Mouse (Mus musculus) midbrain, embryonic 11.5 days (tissue): ENCODE measurements at regions not wholly inside any gene's neighbourhood (a gene's known extent, or its start where the extent isn't known, plus 50 kb on each side); places are given as distances from the start of the nearest gene placed in this dataset.

Experiments used
- ATAC-seq: fragments of 200-750 bp; cut with Nextera tagmentation; 2 replicates; pipeline ENCODE4 v1.8.0; 2017; ENCODE audit warnings: moderate TSS enrichment, moderate library complexity; ENCODE audit not compliant: low FRiP score
- DNase-seq: peaks from one replicate; pipeline ENCODE4 v3.0.0; 2015; ENCODE audit warnings: low spot score; ENCODE audit errors: missing footprints
- H3K27ac ChIP-seq: fragments of 300-500 bp; sonication (generic); 2 replicates; pipeline ENCODE4 v1.5.1; 2014; ENCODE audit warnings: low read depth, low read length
- H3K27me3 ChIP-seq: fragments of 300-500 bp; sonication (generic); 2 replicates; pipeline ENCODE4 v1.6.1; 2014; ENCODE audit warnings: mild to moderate bottlenecking, low read length, moderate library complexity, mixed read lengths; ENCODE audit not compliant: control insufficient read depth, insufficient read depth
- H3K36me3 ChIP-seq: fragments of 300-500 bp; sonication (generic); 2 replicates; pipeline ENCODE4 v1.6.1; 2014; ENCODE audit warnings: mild to moderate bottlenecking, low read length, moderate library complexity, mixed read lengths; ENCODE audit not compliant: control insufficient read depth, insufficient read depth
- H3K4me1 ChIP-seq: fragments of 300-500 bp; sonication (generic); 2 replicates; pipeline ENCODE4 v1.6.1; 2014; ENCODE audit warnings: low read length; ENCODE audit not compliant: control insufficient read depth, insufficient read depth
- H3K4me2 ChIP-seq: fragments of 300-500 bp; sonication (generic); 2 replicates; pipeline ENCODE4 v1.6.1; 2014; ENCODE audit warnings: mild to moderate bottlenecking, moderate library complexity
- H3K4me3 ChIP-seq: fragments of 300-500 bp; sonication (generic); 2 replicates; pipeline ENCODE4 v1.5.1; 2014; ENCODE audit warnings: low read depth, low read length
- H3K9ac ChIP-seq: fragments of 300-500 bp; sonication (generic); 2 replicates; pipeline ENCODE4 v1.6.1; 2014; ENCODE audit warnings: low read length
- H3K9me3 ChIP-seq: fragments of 300-500 bp; sonication (generic); 2 replicates; pipeline ENCODE4 v1.6.1; 2016; ENCODE audit warnings: low read length; ENCODE audit not compliant: control insufficient read depth
- WGBS: fragments of 180-500 bp; shearing (Covaris S2); extraction: QIAGEN DNeasy Blood & Tissue Kit; methylation state at CpG from one replicate; pipeline ENCODE4 v1.1.7; 2014; 5-methylcytosine and 5-hydroxymethylcytosine counted together

- H3K27ac ChIP-seq = no peak overlapping the region
- WGBS = 94% methylated on average over 2 of the region's 2 CpGs
- no peaks in the 10 kb centered on the region for H3K27me3 ChIP-seq
- no peaks in the 10 kb centered on the region for H3K36me3 ChIP-seq
- H3K9me3 ChIP-seq = no peaks in the 10 kb centered on the region
- DNase-seq (no peak), ATAC-seq (no peak)
- no peak overlapping the region for H3K4me2 ChIP-seq
- no peak overlapping the region for H3K9ac ChIP-seq
- H3K4me1 ChIP-seq = no peaks in the 10 kb centered on the region
- H3K4me3 ChIP-seq = no peak overlapping the region
Observed at GRCm38 (mm10) chr4:56250611-56251010, 489.3 kb upstream of the Gm26657 start.

- Histone ChIP-seq H3K4me1 (no peaks in the 10 kb centered on the region), H3K27me3 (no peaks in the 10 kb centered on the region), H3K36me3 (no peaks in the 10 kb centered on the region), H3K27ac (no peak overlapping the region), H3K9me3 (no peaks in the 10 kb centered on the region), H3K9ac (no peak overlapping the region), H3K4me3 (no peak overlapping the region), H3K4me2 (no peak overlapping the region)
- ATAC-seq (no peak), DNase-seq (no peak)
- 74% methylated on average over 6 of the region's 6 CpGs for WGBS
Observed at GRCm38 (mm10) chr4:56243863-56244262, 496.0 kb upstream of the Gm26657 start.

GRCm38 (mm10) chr4:56238496-56239488 lies 501.1 kb upstream of the Gm26657 start:
- ATAC-seq (no peak), DNase-seq (no peak)
- H3K9me3 ChIP-seq = no peaks in the 10 kb centered on the region
- H3K4me2 ChIP-seq = no peak overlapping the region
- H3K27ac ChIP-seq = no peak overlapping the region
- no peaks in the 10 kb centered on the region for H3K4me1 ChIP-seq
- H3K27me3 ChIP-seq = no peaks in the 10 kb centered on the region
- no peaks in the 10 kb centered on the region for H3K36me3 ChIP-seq
- 86% methylated on average over 4 of the region's 4 CpGs for WGBS
- no peak overlapping the region for H3K9ac ChIP-seq
- H3K4me3 ChIP-seq = no peak overlapping the region

GRCm38 (mm10) chr4:56231414-56231813 lies 508.5 kb upstream of the Gm26657 start:
- no peaks in the 10 kb centered on the region for H3K36me3 ChIP-seq
- H3K9ac ChIP-seq = no peak overlapping the region
- H3K9me3 ChIP-seq = no peaks in the 10 kb centered on the region
- WGBS = 85% methylated on average over 7 of the region's 7 CpGs
- no peak overlapping the region for H3K27ac ChIP-seq
- no peak overlapping the region for H3K4me2 ChIP-seq
- H3K27me3 ChIP-seq = no peaks in the 10 kb centered on the region
- H3K4me1 ChIP-seq = no peaks in the 10 kb centered on the region
- DNase-seq (no peak), ATAC-seq (no peak)
- no peak overlapping the region for H3K4me3 ChIP-seq

- H3K27ac ChIP-seq = no peak overlapping the region
- no peaks in the 10 kb centered on the region for H3K4me1 ChIP-seq
- no peak for ATAC-seq
- no peaks in the 10 kb centered on the region for H3K9me3 ChIP-seq
- H3K9ac ChIP-seq = no peak overlapping the region
- H3K27me3 ChIP-seq = no peaks in the 10 kb centered on the region
- no peak for DNase-seq
- no peak overlapping the region for H3K4me3 ChIP-seq
- H3K36me3 ChIP-seq = no peaks in the 10 kb centered on the region
- no peak overlapping the region for H3K4me2 ChIP-seq
- 94% methylated on average over 1 of the region's 1 CpGs for WGBS
Observed at GRCm38 (mm10) chr4:56230451-56230850, 509.4 kb upstream of the Gm26657 start.

GRCm38 (mm10) chr4:56226493-56226892 lies 513.4 kb upstream of the Gm26657 start:
- Histone ChIP-seq H3K27me3 (no peaks in the 10 kb centered on the region), H3K4me3 (no peak overlapping the region)

GRCm38 (mm10) chr4:56224542-56224941 lies 515.3 kb upstream of the Gm26657 start:
- H3K27ac ChIP-seq = no peak overlapping the region
- no peak overlapping the region for H3K9ac ChIP-seq
- DNase-seq = no peak
- WGBS = 58% methylated on average over 3 of the region's 3 CpGs
- H3K4me1 ChIP-seq = peaks cover 12% of the 10 kb centered on the region
- no peaks in the 10 kb centered on the region for H3K27me3 ChIP-seq
- no peak overlapping the region for H3K4me2 ChIP-seq
- no peaks in the 10 kb centered on the region for H3K36me3 ChIP-seq
- H3K9me3 ChIP-seq = no peaks in the 10 kb centered on the region
- H3K4me3 ChIP-seq = no peak overlapping the region
- no peak for ATAC-seq

More at GRCm38 (mm10) chr4:56226493-56226892, 513.4 kb upstream of the Gm26657 start:
- H3K9ac ChIP-seq = no peak overlapping the region
- H3K4me2 ChIP-seq = no peak overlapping the region
- DNase-seq = no peak
- no peak for ATAC-seq
- H3K27ac ChIP-seq = no peak overlapping the region
- no peaks in the 10 kb centered on the region for H3K36me3 ChIP-seq
- no peaks in the 10 kb centered on the region for H3K9me3 ChIP-seq
- WGBS = 86% methylated on average over 1 of the region's 1 CpGs
- H3K4me1 ChIP-seq = peaks cover 8% of the 10 kb centered on the region

GRCm38 (mm10) chr4:56222023-56222776 lies 517.7 kb upstream of the Gm26657 start:
- H3K27ac ChIP-seq = no peak overlapping the region
- no peaks in the 10 kb centered on the region for H3K9me3 ChIP-seq
- H3K4me1 ChIP-seq = peaks cover 12% of the 10 kb centered on the region
- DNase-seq (peak; percentile 88), ATAC-seq (peak; percentile 87)
- no peak overlapping the region for H3K9ac ChIP-seq
- H3K4me3 ChIP-seq = no peak overlapping the region
- H3K27me3 ChIP-seq = no peaks in the 10 kb centered on the region
- no peaks in the 10 kb centered on the region for H3K36me3 ChIP-seq
- 44% methylated on average over 8 of the region's 8 CpGs for WGBS
- no peak overlapping the region for H3K4me2 ChIP-seq

- H3K27me3 ChIP-seq = no peaks in the 10 kb centered on the region
- H3K4me3 ChIP-seq = no peak overlapping the region
- DNase-seq = no peak
- ATAC-seq = peak; percentile 31; the same call in 1 of the 2 replicates
- 64% methylated on average over 8 of the region's 8 CpGs for WGBS
- peaks cover 12% of the 10 kb centered on the region for H3K4me1 ChIP-seq
- no peaks in the 10 kb centered on the region for H3K36me3 ChIP-seq
- no peak overlapping the region for H3K4me2 ChIP-seq
- H3K27ac ChIP-seq = no peak overlapping the region
- no peak overlapping the region for H3K9ac ChIP-seq
- H3K9me3 ChIP-seq = no peaks in the 10 kb centered on the region
Observed at GRCm38 (mm10) chr4:56220531-56220930, 519.3 kb upstream of the Gm26657 start.
